Comparison of ENCODE assay signal across 12 mouse cellular contexts in the genomic region with DNA sequence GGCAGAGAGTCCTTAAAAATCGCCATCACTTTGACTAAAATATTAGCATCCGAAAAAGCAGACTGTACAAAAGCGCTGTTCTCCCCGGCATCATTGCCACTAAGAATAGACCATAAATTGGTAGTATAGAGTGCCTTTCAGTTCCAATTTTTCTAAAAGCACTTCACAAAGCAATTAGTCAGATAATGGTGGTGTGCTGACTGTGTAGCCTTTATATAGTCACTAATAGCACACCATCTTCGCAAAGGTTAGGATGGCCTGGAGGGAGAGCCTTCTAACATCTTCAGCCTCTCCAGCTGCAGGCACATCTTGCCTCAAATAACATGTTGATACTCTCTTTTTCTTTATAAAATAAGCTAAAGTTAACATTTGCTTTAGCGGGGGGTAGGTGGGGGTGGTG.
"Had no signal": no experiment of that assay in that cellular context is flagged by ENCODE, and none has a peak within 500 bp of the region (broad histone marks: within the 10 kb centered on the region; RNA-seq: fewer than 3 reads in every experiment).

No protein-coding gene starts in this region.

- H3K4me3 ChIP-seq: limb, embryonic 10.5 days; liver, embryonic 15.5 days; myocyte; stomach, embryonic 15.5 days had no signal

- H3K27me3 ChIP-seq: liver, embryonic 15.5 days; stomach, embryonic 15.5 days had no signal

- H3K9ac ChIP-seq: liver, embryonic 15.5 days; stomach, embryonic 15.5 days had no signal

- DNase-seq: kidney, postnatal 25 days; lung, adult 2 months; lung, postnatal 36 days; midbrain, embryonic 14.5 days; right cerebral cortex, postnatal 14 days; thymus, postnatal 36 days had no signal

- H3K4me1 ChIP-seq: limb, embryonic 10.5 days; liver, embryonic 15.5 days; stomach, embryonic 15.5 days had no signal

- H3K9me3 ChIP-seq: limb, embryonic 10.5 days; liver, embryonic 15.5 days; stomach, embryonic 15.5 days had no signal

- H3K36me3 ChIP-seq: limb, embryonic 10.5 days; liver, embryonic 15.5 days; stomach, embryonic 15.5 days had no signal

- H3K27ac ChIP-seq: limb, embryonic 10.5 days; liver, embryonic 15.5 days; stomach, embryonic 15.5 days had no signal

- H3K4me2 ChIP-seq: liver, embryonic 11.5 days; liver, embryonic 15.5 days; stomach, embryonic 15.5 days had no signal

- ATAC-seq: lung, postnatal 0 days had no signal
